Mouse (Mus musculus): ENCODE results near the gene Fam83e.

The Fam83e gene

DNA sequence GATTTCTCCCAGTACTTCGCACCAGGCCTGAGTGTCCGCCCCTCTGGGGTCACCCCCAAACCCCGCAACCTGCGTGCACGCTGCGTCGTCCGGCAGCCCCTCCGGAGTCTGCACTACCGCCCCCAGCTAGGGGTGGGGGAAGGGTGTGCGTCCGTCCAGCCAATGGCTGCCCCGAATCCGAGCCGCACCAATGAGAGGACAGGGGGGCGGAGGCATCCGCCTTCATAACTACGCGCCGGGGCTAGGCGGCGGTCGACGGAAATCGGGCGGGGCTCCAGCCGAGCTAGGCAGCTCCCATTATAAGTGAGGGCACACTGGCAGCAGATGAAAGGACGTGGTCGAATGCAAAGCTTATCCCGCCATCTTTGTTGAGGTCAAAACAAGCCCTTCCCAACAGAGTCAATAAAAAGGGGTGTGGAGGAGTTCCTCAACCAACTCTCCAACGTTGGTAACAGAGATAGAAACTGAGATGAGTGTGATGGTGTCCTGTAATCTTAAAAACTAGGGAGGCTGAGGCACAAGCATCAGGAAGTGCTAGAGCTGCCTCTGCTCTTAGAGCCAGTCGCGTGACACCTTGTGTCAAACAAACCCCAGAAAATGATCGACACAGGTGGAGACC is 5.8 kb upstream of the Fam83e start, which contains the start of gene Rpl18:
TSS of gene Rpl18 (plus strand) at position 368 of the 619 bp plus-strand sequence.
- peak; percentile 92 for DNase-seq (ENCODE audit: low spot score)

DNA sequence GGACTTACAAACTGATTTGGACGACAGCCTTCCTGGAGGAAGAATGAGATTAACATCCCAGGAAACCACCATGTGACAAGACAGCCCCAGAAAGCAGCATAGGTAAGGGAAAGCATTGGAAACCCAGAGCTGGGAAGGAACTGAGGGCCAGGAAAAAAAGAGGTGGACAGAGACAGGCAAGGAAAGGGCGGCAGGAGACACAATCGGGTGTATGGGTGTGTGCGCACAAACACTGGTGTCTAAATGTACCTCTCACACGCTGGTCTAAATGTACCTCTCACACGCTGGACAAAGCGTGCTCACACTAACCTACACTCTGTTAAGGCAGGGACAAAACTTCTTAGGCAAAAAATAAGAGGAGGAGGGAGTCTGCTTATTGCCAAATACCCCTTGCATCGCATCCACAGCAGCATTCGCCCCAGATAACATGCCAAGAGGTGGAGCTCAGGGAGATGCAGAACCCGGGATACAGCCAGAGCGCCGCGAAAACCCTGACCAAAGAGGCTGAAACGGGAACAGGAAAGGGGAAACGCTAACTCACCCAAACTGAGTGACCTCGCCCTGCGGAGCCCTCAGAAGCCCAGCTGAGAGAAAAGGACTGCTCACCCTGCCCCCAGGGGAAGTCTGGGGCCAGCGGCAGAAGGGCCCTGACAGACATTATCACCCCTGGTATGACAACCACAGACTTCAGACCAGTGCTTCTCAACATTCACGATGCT is 5.1 kb upstream of the Fam83e start:
- DNase-seq (ENCODE audit: low spot score): no peak

DNA sequence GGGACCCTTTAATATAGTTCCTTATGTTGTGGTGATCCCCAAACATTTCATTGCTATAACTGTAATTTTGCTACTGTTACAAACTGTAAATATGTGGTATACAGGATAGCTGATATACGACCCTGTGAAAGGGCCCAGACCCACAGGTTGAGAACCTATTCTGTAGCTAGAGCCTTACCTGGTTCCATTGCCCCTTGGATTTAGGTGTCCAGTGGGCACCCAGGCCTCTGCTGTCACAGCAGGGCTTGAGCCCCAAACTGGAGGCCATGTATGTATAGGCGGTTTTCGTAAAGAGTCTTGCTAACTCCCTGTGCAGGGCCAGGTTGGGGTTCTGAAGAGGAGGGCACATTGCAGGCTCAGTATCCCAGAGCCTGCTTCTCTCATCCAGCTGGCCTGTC is 4.6 kb upstream of the Fam83e start:
- DNase-seq (ENCODE audit: low spot score): no peak

DNA sequence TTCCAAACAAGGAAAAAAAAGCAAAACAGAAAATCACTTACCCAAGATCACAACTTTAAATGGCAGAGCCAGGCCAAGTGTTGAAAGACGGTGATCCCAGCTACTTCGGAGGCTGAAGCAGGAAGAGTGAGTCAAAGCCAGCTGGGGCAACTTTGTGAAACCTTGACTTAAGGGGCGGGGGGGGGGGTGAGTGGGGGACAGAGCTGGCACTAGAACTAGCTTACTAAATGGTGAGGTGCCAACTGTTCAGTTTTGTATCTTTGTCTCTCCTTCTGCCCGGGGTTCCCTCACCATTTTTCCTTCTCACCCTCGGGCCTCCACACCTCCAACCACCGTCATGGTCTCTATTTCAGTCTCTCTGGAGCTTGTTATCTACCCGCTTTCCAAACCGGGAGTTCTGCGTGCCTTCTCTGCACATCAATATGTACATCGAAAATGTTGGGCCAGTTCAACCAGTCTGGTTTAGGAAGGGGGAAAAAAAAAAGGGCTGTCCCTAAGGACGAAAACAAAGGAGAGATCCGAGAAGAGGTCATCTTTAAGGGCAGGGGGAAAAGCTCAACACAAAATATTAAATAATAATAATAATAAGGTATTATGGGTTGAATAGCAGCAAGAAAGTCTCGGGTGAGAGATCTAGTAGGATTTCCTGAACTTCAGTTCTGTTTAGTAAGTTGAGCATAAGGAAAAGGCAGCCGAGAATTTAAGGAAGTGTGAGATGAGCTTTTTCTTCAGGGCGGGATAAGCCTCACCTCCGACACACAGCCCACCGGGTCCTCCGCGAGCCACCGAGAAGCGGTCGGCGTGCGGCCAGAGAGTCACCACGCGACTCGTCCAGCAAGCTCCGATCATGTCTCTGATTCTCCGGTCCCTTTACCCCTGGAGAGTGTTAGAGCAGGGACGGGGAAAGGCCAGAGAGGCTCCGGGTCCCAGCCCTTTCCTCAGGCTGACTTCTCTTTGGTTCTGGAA is 3.8 kb upstream of the Fam83e start:
- DNase-seq (ENCODE audit: low spot score): no peak

DNA sequence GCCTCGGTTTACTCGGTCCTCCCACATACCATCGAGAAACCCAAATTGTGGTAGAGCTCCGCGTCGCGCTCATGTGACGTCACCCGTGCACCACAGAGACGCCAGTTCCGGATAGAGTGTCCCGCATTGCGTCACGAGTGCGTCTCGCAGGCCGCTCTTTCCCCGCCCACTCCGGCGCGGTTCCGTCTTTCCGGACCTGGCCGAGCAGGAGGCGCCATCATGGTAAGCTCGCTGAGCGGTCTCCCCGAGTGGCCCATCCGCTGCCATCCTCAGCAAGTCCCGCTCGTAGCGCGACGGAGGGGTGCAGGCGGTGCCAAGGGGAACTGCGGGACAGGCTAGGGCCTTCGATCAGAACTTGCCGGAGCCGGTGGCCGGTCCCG is 3.1 kb upstream of the Fam83e start, which contains the start of gene Sphk2:
TSS of gene Sphk2 (minus strand) at position 85 of the 380 bp plus-strand sequence.
- peak; percentile 99 for DNase-seq (ENCODE audit: low spot score)

DNA sequence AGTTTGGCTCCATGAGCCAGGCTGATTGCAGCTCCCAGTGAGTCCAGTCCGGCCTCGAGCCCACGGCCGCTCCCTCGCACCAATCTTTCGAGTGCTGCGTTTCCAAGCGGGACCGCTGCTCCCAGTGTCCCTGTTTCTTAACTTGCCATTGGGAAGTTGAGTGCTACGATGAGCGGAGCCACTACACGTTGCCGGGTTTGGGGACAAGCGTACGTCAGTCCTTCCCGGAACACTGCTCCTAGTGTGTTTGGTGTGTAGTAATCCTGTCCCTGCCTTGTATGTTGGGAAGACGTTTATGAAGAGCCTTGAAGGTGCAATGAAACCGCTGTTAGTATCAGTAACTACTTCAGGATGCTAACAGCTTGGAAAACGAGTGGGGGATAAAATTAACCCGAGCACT is 2.7 kb upstream of the Fam83e start:
- no peak for DNase-seq (ENCODE audit: low spot score)

DNA sequence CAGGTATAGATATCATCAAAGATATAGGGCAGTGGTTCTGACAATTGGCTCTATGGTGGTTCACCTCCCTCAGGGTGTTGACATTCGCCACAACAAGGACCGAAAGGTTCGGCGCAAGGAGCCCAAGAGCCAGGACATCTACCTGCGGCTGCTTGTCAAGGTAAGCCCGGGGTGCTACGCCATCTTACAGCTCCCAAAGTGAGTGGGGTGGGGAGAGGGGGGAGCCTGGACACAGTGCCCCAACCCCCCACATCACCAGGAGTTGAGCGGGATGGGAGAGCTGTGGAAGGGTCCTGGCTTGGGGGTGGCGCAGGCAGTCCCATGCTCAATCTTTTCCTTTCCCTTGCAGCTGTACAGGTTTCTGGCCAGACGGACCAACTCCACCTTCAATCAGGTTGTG is 1.8 kb upstream of the Fam83e start:
- no peak for DNase-seq (ENCODE audit: low spot score)

DNA sequence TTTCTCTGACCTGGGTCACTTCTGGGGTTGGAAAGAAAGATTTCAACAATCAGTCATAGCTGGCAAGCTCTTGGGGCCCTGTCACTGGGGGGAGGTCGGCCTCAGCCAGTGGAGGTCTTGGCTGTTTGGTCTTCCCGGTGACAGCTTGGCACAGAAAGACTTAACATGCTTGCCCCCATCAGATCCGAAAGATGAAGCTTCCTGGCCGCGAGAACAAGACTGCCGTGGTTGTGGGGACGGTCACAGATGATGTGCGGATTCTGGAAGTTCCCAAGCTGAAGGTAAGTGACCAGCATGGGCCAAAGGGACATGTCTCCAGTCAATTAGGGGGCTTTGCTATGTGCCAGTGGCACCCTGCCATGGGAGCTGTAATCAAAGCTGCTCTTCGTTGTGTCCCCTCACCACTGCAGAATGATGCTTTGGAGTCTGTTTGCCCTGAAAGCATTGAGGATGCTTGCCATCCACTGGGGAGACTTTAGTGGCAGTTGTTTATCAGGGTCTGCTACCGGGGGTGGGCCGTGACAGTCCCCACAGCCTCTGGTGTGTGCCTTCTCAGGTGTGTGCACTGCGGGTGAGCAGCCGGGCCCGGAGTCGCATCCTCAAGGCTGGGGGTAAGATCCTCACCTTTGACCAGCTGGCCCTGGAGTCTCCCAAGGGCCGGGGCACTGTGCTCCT is 1.1 kb upstream of the Fam83e start:
- no peak for DNase-seq (ENCODE audit: low spot score)

DNA sequence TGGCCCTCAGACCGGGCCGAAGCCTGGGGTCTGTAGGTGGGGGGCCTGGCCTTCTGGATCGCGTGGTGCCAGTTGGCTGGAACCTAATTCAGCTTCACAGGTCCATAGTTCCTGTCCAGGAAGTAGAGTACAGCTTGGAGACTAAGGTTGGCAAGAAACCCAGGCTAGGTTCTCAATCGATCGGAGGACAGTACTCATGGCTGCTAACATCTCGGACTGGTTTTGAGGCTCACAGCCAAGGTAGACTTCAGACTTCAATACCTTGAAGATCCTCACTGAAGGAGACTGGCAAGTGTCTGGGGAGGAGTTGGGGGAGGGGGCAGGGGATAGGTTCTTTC is 191 bp downstream of the Fam83e start:
- no peak for DNase-seq (ENCODE audit: low spot score)

DNA sequence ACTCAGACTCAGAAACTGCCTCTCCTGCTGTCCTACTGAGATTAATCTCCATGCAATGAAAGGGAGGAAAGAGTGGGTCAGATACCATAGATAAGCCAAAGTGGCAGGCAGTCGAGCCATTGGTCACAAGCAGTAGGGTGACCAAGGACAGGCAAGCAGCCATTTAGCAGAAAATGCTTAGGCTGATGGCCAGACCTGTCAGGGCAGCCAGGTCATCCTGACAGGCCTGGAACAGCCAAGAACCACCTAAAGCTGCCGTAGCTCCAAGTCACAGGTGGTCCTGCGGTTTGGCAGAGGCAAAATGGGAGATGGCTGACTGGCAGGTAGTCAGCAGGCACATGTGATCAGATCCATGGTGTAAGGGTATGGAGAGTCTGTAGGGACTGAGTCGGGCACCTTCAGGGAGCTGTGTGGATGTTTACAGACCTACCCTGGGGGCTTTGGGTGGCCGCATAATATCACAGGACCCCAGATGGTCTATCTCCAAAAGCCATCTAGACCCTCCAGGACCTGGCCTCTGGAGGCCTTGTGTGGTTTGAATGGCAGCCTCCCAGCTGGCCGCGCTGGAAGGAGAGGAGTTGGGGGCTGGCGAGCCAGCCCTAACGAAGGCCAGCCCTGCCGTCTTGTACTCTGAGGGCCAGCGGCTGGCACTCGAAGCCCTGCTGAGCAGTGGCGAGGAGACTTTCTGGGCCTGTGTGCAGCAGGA is 783 bp downstream of the Fam83e start:
- DNase-seq (ENCODE audit: low spot score): no peak

DNA sequence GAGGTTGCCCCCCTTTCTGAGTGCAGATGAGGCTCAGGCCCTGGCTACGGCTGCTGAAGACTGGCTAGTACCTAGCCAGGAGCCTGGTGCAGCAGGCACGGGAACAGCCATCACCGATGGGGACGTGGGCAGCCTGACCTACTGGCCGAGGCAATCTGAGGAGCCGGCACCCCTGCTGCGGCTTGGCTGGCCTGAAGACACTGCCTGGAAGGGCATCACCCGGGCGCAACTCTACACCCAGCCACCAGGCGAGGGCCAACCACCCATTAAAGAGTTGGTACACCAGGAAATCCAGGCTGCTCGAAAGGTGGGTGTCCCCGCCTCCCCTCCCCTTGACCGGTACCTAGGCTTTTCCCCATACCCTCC is 1.3 kb downstream of the Fam83e start:
- DNase-seq (ENCODE audit: low spot score): no peak

DNA sequence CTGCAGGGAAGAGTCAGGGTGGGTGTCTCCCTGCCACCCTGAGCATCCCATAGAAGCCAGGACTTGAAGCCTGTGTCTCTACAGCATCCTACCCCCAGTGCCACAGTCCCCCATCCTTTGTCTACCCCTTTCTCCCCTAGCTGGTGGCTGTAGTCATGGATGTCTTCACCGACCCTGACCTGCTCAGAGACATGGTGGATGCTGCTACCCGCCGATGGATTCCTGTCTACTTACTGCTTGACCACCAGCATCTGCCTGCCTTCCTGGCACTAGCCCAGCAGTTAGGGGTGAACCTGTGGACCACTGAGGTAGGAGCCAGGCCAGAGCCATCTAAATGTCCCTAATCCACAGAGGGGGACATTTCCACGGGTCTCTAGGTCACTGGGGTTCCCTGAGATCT is 2.3 kb downstream of the Fam83e start:
- no peak for DNase-seq (ENCODE audit: low spot score)

DNA sequence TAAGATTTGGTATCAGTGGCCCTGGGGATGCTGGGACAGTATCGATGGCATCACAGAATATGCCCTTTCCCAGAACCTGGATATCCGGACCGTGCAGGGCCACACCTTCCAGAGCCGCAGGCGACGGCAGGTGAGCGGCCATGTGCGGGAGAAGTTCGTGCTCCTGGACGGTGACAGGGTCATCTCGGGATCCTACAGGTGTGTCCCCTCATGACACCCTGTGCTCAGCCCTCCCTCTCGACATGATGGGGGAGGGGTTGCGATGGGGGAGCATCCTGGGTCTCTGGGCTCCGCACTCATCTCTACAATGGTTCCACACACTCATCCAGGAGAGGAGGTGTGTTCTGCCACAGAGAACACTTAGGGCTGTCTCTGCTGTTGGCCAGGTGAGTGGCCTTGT is 2.8 kb downstream of the Fam83e start:
- DNase-seq (ENCODE audit: low spot score): no peak

DNA sequence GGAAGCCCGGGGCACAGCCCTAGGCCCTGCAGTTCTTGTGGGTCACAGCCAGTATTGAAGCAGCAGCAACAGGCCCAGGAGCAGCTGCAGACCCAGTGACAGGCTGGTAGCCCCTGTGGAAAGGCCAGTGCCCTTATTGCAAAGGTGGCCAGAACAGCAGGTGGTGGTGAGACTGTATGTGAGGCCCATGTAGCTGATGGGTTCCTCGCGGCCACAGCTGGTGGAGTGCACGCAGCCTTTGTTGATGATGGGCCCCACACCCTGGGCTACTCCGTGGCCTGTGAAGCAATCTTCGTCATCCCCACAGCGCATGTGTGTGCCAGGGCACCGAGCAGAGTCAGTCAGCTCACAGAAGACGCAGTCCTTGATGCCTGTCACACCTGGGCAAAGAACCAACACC is 4.1 kb downstream of the Fam83e start:
- DNase-seq (ENCODE audit: low spot score): no peak

DNA sequence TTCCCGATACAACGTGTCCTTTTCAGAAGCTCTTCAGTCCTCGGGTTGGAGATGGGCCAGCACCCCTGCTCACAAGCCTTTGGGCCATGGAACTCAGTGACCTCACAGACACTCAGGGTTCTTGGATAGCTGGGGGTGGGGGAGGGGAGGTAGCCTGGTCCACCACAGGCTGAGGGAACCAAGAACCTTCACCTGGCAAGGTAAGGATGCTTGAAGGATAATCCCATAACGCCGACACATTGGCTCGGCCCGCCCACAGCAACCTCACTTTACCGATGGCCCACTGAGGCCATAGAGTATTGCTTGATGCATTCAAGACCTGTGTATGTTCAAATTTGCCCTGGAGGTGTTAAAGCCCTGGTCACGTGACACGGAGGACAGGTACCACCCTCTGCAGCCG is 4.7 kb downstream of the Fam83e start, which contains the start of gene Spaca4:
TSS of gene Spaca4 (minus strand) at position 101 of the 400 bp plus-strand sequence.
- DNase-seq (ENCODE audit: low spot score): no peak

DNA sequence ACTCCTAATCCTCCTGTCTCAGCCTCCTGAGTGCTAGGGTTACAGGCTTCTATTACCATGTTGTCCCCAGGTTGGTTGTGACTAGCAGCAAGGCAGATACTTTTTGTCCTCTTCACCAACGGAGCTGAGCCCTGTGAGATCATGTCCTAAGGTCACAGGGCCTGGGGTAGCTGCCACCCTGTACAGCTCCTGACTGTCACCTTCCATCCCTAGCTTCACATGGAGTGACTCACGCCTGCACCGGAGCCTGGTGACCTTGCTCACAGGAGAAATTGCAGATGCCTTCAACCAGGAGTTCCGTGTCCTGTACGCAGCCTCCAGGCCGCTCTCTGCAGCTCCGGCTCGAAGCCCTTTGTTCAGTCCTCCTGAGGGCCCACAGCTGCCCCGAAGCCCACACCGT is 5.4 kb downstream of the Fam83e start:
- no peak for DNase-seq (ENCODE audit: low spot score)

DNA sequence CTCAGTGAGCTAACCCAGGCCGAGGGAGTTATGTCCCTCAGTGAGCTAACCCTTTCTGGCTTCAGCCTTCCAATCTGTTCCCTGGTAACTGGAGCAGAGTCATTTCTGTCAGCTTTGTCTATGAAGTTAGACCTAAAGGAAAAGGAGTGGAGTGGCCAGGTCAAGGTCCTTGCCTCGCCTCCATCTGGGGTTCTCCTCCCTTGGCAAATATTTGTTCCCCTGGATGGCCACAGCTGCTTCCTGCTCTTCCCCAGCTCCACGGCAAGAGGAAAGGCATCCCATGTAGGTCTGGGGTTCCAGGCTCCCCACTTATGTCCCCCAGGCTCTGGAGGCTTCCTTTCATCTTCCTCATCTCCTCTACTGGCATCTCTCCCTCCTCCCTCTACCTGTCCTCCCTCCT is 6.6 kb downstream of the Fam83e start:
- no peak for DNase-seq (ENCODE audit: low spot score)

DNA sequence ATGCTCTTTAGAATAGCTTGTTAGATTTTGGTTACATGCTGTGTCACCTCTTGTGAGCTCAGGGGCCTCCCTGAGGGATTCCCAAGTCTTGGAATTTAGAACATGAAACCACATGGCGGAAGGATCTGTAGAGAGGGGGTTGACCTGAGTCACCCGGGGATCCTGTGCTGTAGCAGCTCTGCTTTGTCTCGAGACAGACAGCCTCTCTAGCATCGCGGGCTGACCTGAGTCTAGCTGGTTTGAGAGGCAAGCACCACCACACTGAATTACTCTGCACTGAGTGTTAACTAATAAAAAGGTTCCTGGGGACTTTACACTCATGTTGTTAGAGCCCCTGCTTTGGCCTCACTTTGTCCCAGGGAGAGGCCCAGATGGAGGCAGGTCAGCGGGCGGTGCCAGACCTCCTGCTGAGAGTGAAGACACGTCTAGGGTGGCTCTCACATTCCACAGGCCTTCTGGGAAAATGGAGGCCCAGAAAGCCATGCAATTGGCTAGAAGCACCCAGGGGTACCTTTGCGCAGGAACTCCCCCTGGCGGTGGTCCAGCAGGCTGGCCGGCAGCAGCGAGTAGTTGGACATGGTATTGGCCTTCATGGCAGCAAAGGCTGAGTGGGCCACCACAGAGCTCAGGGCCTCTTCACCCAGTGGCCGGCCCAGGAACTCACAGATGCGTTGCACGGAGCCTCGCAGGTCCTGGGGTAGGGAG is 9.9 kb downstream of the Fam83e start:
- no peak for DNase-seq (ENCODE audit: low spot score)

DNA sequence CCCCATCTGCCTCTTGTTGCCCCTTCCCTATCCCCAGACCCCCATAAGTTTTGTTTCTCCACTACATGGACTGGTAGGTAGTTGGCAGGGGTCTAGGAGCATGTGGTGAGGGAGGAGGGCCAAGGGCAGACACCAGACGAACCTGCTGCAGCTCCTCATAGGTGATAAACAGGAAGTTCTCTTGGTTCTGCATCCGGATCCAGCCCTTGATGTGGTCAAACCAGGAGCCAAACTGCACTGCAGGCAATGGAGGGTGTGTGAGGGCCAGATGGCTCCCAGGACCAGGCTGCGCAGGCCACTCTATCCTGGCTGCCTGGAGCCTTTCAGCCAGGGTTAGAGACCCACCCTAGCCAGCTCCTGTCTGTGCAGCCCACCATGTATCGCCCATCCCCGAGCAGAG is 12.5 kb downstream of the Fam83e start:
- no peak for DNase-seq (ENCODE audit: low spot score)

DNA sequence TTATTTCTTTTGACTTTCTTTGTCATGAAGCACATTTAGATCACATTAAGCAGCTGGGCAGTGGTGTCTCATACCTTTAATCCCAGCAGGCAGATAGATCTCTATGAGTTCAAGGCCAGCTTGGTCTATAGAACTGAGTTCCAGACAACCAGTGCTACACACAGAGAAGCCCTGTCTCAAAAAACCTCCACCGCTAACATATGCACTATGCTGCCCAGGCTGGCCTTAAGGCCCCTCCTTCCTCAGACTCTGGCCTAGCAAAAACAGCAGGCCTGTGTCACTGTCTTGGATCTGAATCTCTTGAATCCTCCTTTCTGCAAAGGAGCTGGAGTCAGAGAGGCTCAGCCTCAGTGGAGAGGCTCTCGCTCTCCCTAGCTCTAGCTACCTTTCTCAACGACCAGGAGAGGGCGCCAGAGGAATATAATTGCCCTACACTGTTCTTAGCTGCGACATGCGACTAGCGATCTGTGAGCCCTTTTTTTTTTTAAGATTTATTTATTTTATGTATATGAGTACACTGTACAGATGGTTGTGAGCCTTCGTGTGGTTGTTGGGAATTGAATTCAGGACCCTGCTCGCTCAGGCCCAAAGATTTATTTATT is 18.3 kb downstream of the Fam83e start:
- DNase-seq (ENCODE audit: low spot score): no peak

DNA sequence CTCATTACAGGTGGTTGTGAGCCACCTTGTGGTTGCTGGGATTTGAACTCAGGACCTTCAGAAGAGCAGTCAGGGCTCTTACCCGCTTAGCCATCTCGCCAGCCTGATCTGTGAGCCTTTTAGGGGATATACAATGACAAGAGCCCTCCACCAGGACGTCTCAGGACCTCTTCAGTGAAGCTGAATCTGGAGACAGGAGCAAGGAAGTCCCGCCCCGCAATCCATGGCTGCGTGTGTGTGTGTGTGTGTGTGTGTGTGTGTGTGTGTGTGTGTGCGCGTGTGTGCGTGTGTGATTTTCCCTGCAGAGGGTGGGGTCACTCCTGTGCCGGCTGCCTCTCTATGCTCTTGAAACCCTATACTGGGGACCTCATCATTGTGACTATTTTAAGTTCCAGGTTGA is 18.8 kb downstream of the Fam83e start:
- DNase-seq (ENCODE audit: low spot score): no peak

Measured in ovary, postnatal 10 days (tissue).